Mouse (Mus musculus) urinary bladder, postnatal 14 days (tissue): ENCODE measurements around the gene Ypel2.
"Not testable (repeated sequence)": the region's sequence is repeated elsewhere in the genome, so short reads cannot be mapped to it uniquely, and the experiment has no call there.

Experiments
- DNase-seq: peaks from one replicate; pipeline ENCODE4 v3.0.0; 2021; ENCODE audit warnings: low spot score

The Ypel2 gene

GRCm38 (mm10) chr11:86993041-86994037, at the start of gene Ypel2:
Gene Ypel2 (minus strand): TSS chr11:86993707.
- DNase-seq = peak; percentile 96

GRCm38 (mm10) chr11:87043052-87043451, 49.5 kb upstream of the Ypel2 start:
- DNase-seq = no peak

GRCm38 (mm10) chr11:87039307-87039963, 45.9 kb upstream of the Ypel2 start:
- DNase-seq = peak; percentile 62

GRCm38 (mm10) chr11:87036180-87036579, 42.7 kb upstream of the Ypel2 start:
- no peak for DNase-seq

GRCm38 (mm10) chr11:87028212-87028611, 34.7 kb upstream of the Ypel2 start:
- no peak for DNase-seq

GRCm38 (mm10) chr11:87026096-87026875, 32.8 kb upstream of the Ypel2 start:
- peak; percentile 41 for DNase-seq

GRCm38 (mm10) chr11:87025351-87025750, 31.8 kb upstream of the Ypel2 start:
- peak; percentile 20 for DNase-seq

- not testable (repeated sequence) for DNase-seq
Measured at GRCm38 (mm10) chr11:87023240-87023639, 29.7 kb upstream of the Ypel2 start.

GRCm38 (mm10) chr11:87022765-87023164, 29.3 kb upstream of the Ypel2 start:
- DNase-seq = no peak

GRCm38 (mm10) chr11:87021551-87021950, 28.0 kb upstream of the Ypel2 start:
- DNase-seq = no peak

- DNase-seq = no peak
Measured at GRCm38 (mm10) chr11:87020449-87020848, 26.9 kb upstream of the Ypel2 start.

- DNase-seq = no peak
Measured at GRCm38 (mm10) chr11:87019431-87019830, 25.9 kb upstream of the Ypel2 start.

GRCm38 (mm10) chr11:87018081-87018480, 24.6 kb upstream of the Ypel2 start:
- DNase-seq = peak; percentile 23

GRCm38 (mm10) chr11:87015691-87016090, 22.2 kb upstream of the Ypel2 start:
- DNase-seq = no peak

GRCm38 (mm10) chr11:87010476-87010875, 17.0 kb upstream of the Ypel2 start:
- DNase-seq = peak; percentile 56

GRCm38 (mm10) chr11:87007371-87007770, 13.9 kb upstream of the Ypel2 start:
- DNase-seq = no peak

GRCm38 (mm10) chr11:87004960-87005755, 11.7 kb upstream of the Ypel2 start:
- no peak for DNase-seq

- peak; percentile 22 for DNase-seq
Measured at GRCm38 (mm10) chr11:87002078-87002829, 8.7 kb upstream of the Ypel2 start.

GRCm38 (mm10) chr11:87001217-87001616, 7.7 kb upstream of the Ypel2 start:
- DNase-seq = no peak

GRCm38 (mm10) chr11:86996266-86996665, 2.8 kb upstream of the Ypel2 start:
- DNase-seq = no peak
